Mouse (Mus musculus) fibroblast of lung, adult 2 months (primary cell): Measurements from ENCODE around the gene Mgea5.

Experiments
- DNase-seq: peaks from one replicate; pipeline ENCODE4 v3.0.0-alpha.2; 2011; ENCODE audit warnings: low read depth

The Mgea5 gene

GRCm38 (mm10) chr19:45747028-45747867 lies 36.4 kb downstream of the Mgea5 start:
- peak; percentile 67 for DNase-seq

GRCm38 (mm10) chr19:45746153-45747020 lies 37.2 kb downstream of the Mgea5 start:
- peak; percentile 22 for DNase-seq

GRCm38 (mm10) chr19:45745344-45746152 lies 38.1 kb downstream of the Mgea5 start:
- DNase-seq = no peak

- DNase-seq = no peak
Observed at GRCm38 (mm10) chr19:45743619-45744018, 40.0 kb downstream of the Mgea5 start.

GRCm38 (mm10) chr19:45742984-45743575 lies 40.6 kb downstream of the Mgea5 start:
- no peak for DNase-seq

- no peak for DNase-seq
Observed at GRCm38 (mm10) chr19:45742218-45742983, 41.2 kb downstream of the Mgea5 start, which contains the start of gene Fgf8. Fgf8 (minus strand) TSS chr19:45742915.

GRCm38 (mm10) chr19:45741431-45742217 lies 42.0 kb downstream of the Mgea5 start:
- no peak for DNase-seq

- no peak for DNase-seq
Observed at GRCm38 (mm10) chr19:45740817-45741216, 42.8 kb downstream of the Mgea5 start.

- DNase-seq = no peak
Observed at GRCm38 (mm10) chr19:45740233-45740632, 43.4 kb downstream of the Mgea5 start.

GRCm38 (mm10) chr19:45738521-45738920 lies 45.1 kb downstream of the Mgea5 start:
- DNase-seq = no peak

GRCm38 (mm10) chr19:45737846-45738484 lies 45.7 kb downstream of the Mgea5 start:
- DNase-seq = no peak

GRCm38 (mm10) chr19:45737208-45737845 lies 46.3 kb downstream of the Mgea5 start:
- DNase-seq = no peak

- no peak for DNase-seq
Observed at GRCm38 (mm10) chr19:45736855-45737207, 46.8 kb downstream of the Mgea5 start.

- DNase-seq = no peak
Observed at GRCm38 (mm10) chr19:45736241-45736640, 47.4 kb downstream of the Mgea5 start.

- no peak for DNase-seq
Observed at GRCm38 (mm10) chr19:45734762-45735161, 48.9 kb downstream of the Mgea5 start.

- DNase-seq = no peak
Observed at GRCm38 (mm10) chr19:45734191-45734590, 49.4 kb downstream of the Mgea5 start.

GRCm38 (mm10) chr19:45733564-45733963 lies 50.1 kb downstream of the Mgea5 start:
- DNase-seq = no peak

GRCm38 (mm10) chr19:45731658-45732057 lies 52.0 kb downstream of the Mgea5 start:
- DNase-seq = no peak

GRCm38 (mm10) chr19:45730042-45730441 lies 53.6 kb downstream of the Mgea5 start:
- DNase-seq = no peak
